Mouse (Mus musculus) naive thymus-derived CD4-positive, alpha-beta T cell, adult 5 months (primary cell): ENCODE measurements around the gene Mars. TPM values are rescaled to one million over a fixed set of nuclear protein-coding genes. Genes with fewer than 3 reads are reported as not detected.

Source experiments
- polyA plus RNA-seq: library from polyadenylated mRNA; unstranded; fragments of 100-300 nt; shearing (Covaris generic); gene quantifications from one replicate; pipeline ENCODE4 v1.2.1, GENCODE M21; 2017

The Mars gene
- 62.5 TPM for polyA plus RNA-seq

DNA sequence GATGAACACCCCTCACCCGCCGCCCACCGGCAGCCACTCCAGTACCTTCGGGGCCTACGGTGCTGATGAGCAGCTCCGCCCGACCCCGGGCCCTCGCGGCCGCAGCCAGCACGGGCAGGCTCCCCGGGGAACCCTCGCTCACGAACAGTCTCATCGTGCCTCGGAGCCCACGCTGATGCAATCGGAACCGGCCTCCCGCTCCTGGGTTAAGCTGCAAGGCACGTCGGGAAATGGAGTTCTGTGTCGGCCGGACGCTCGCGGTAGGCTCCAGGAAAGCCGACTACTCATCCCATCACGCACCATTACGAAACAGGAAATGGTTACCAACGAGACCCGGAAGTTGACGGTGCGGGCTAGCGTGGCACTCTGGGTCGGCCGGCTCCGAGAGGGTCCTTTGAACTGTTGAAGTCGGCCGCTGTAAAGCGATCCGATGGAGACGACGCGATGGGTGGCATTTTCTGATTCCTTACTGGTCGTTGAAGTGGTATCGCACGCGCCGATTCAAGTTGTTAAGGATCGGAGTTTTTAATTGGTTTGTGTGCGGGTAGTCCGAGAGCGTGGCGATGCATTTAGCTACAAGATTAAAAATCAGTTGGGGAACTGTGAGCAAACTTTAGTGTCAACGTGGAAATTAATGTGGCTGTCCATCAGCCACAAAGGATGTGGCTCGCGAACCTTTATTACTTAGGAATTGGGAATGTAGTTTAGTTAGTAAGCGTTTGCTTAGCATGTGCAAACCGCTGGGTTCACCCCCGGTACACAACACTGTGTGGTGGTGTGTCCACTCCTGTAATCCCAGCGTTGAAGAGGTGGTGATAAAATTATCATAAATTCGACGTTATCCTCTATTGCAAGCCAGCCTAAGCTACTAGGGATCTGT, at the start of gene Mars:
Mars (minus strand) TSS at position 311 of the 880 bp plus-strand sequence.

DNA sequence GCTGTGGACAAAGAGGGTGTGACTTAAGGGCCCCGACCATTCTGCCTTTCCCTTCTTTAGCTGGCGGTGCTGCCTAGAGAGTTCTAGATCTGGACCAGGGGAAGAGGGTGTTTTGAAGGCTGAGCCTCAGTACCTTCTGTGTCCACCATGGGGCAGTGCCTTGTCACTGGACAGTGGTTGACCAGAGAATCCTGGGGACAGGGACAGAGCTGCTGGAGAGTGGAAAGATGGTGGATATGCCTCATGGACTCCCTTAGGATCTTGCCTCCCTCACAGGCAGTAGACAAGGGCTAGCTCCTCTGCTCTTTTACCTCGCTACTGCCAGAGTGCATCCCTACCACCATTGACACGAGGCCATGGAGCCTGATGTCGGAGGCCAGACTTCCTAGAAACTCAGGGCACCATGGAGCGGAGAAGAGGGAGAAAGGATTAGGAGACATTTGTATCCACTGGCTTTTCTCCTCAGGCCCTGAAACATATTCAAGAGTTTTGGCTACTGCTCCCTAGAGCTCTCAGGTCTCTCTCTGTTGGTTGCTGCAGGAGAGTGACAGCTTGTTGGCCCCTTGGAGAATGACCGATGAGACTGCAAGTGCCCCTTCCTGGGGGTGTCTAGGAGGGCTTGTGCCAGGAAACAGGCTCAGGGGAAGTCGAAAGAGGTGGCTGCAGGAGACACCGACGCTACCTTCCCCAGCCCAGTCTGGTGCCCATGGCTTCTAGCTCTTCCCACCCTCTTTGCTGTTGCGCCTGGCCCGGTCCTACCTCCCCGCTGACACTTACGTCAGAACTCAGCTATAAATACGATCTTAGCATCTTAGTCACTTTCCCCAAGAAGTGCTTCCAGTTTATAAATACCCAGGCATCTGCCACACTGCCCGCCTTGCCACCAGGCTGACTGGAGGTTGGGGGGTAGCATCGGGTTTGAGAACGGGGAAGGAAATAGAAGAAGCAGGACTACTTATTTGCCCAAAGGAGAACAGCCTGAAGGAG, 42.6 kb upstream of the Mars start, which contains the start of gene Inhbe:
Inhbe (minus strand) TSS at position 503 of the 987 bp plus-strand sequence.

DNA sequence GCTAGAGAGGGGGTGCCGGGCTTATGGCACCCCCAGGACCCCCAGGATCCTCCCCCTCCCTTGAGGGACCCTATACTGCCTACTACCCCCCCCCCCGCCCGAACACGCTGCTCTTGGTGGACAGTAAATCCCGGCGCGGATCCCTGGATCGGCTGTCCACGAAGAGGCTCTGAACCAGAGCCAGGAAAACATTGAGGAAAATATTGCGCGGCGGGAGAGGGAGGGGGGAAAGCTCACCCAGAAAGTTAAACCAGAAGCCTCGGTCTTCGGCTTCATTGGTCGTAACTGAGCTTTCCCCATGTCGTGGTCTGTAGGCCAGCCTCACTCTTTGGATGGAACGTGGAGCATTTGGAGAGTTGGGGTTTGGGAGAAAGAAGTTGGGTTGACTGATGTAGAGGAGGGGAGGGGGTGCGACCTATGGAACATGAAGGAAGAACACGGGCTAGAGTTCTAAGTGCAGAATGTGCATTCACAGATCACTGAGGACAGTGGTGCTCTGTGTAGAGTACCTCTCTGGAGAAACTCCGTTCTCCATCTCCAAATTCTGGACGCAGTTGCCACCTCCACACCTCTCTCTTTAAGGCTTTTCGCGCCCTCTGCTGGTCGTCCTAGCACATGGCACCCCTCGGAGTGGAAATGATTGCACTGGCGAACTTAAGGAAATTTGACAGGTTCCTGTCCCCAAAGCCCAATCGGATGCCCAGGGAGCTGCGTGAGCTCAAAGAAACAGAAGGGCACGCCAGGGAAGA, 30.5 kb upstream of the Mars start, which contains the start of gene Gli1:
Gli1 (minus strand) TSS at position 84 of the 749 bp plus-strand sequence.

DNA sequence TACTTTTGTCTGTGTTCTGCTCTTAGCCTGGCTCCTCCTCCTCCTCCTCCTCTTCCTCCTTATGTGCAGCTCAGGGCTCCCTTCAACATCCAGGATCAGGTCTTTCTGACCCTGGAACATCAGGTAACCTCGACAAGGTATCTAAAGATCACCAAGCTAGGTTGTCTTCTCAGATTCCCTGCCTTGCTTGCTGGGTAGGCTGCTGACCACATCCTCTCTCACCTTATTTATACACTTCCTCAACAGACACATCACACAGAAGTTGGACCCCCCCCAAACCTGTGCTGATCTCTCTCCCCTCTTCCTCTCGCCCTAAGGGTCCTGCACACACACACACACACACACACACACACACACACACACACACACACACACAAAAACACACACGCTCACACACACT, 10.0 kb upstream of the Mars start, which contains the start of gene Arhgap9:
Arhgap9 (plus strand) TSS at position 344 of the 400 bp plus-strand sequence.

DNA sequence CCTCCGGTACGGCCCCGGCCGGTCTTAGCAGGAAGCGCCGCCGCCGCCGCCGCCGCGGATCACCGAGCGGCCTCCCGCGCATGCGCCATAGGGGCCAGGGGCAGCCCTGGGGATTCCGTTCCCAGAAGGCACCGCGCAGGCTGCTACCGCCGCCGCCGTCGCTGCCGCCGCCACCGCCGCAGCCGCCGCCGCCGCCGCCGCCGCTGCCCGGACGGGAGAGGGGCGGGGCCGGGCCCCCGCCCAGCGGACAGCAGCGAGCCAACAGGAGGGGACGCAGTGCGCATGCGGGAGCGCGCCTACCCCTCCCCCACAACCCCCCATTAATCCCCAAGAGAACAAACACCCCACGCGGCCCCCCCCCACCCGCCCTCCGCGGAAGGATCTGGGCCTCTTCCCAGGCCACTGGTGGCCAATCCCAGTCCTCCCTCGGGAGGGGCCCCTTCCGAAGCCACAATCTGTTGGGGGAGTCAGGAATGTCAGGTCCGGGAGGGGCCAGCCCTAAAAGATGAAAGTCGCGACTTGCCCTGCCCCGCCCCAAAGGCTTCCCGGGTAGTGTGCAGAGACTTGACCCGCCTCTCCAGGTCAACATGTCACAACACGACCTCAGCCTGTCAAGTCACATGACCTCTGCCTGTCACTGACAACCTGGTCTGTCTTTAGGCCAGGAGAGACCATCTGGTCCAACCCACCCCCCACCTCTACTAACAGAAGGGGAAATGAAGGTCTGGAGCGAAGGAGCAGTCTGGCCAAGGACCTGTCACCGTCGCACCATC, 22.6 kb downstream of the Mars start, which contains the start of gene Mbd6:
Mbd6 (minus strand) TSS at position 219 of the 773 bp plus-strand sequence.

DNA sequence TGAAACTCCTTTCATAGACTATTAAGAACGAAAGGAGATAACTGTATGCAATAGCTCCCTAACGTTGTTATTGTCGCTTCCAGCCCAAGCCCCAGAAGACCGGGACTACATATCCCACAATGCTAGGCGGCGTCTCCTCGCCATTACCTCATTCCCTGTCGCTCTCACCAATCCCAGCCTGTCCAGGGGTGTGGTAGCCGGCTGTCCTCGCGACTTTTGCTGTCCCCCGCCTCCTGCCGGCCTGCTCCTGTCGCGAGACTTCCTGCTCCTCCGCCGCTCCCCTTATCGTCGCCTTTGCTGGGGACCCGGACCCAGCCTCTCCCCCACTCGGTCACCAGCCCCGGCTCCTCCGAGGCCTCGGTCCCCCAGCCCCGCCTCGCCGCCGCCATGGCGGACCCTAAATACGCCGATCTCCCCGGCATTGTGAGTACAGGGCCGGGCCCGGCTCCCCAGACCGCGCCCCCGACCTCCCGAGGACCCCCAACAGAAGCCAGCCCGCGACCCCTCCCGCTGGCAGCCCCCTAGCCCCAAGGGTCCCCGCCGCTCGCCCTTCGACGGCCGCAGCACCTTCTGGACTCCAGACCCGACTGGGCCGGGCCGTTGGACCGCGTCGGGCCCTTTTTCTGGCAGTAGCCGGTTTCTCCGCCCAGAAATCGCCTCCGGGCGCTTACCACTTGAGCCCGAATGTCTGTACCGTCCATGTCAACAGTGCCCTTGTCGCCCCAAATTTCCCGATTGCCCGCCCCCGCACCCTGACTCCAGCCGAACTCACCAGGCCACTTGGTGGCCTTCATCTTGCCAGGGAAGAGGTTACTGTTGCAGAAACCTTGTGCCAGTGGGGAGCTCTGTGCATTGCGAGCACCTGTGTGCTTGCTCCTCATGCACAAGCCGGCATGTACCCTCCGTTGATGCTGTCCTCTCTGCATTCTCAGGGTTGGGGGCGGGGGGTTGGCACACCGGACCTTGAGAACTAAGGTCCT, 45.2 kb downstream of the Mars start, which contains the start of gene Dctn2:
Dctn2 (plus strand) TSS at position 257 of the 980 bp plus-strand sequence.

DNA sequence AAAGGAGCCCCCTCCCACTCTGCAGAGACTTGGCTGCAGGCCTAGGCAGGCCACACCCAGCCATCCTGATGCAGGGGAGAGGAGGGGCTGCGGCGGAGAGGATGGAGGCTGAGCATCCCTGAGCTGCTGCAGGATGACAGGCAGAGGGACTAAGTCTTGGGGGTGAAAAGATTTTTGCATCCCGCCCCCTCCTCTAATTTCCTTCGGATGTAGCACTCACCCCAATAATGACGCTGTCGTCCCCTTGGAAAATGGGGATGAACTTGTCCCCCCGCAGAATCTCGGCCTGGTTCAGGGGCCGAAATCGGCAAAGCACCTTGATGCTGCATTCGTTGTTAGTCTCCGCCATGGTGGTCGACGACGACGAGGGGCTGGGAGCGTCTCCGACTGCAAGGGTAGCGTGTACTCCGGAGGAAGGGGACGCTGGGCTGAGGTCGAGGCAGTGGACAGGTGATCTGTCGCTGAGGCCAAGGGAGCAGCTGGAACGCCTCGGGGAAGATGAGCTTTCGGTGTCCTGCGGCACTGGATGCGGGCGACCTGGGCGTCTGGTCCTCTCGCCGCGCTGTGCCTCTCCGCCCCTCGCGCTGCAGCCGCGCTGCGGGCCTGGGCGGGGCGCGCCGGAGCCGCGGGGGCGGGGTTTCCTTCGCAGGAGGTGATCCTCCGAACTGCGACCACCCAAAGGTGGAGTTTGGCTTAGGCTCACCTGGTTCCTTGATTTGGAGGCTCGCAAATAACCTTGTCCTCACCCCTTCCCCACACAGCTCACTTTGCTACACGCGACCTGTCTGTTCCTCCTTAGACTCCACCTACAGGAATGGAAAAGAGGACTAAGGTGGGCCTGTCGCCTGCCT, 48.8 kb downstream of the Mars start, which contains the start of gene Kif5a:
Kif5a (minus strand) TSS at position 801 of the 851 bp plus-strand sequence.

Other genes starting within 250 kb of the Mars start
- gene Cdk4, start 248.3 kb downstream of the Mars start, polyA plus RNA-seq = 124 TPM
- gene Tspan31, start 241.5 kb downstream of the Mars start, polyA plus RNA-seq = 25.6 TPM
- 18.8 TPM for gene Agap2, start 236.5 kb downstream of the Mars start, polyA plus RNA-seq
- gene Os9, start 190.7 kb downstream of the Mars start, polyA plus RNA-seq = 122 TPM
- gene B4galnt1, start 146.6 kb downstream of the Mars start, polyA plus RNA-seq = 512 TPM
- gene Slc26a10, start 131.1 kb downstream of the Mars start, polyA plus RNA-seq = 7.0 TPM
- gene Arhgef25, start 121.7 kb downstream of the Mars start, polyA plus RNA-seq = not detected
- 49.2 TPM for gene Dtx3, start 116.1 kb downstream of the Mars start, polyA plus RNA-seq
- 25.0 TPM for gene Pip4k2c, start 100.2 kb downstream of the Mars start, polyA plus RNA-seq
- gene Kif5a, start 48.4 kb downstream of the Mars start, polyA plus RNA-seq = not detected
- 83.7 TPM for gene Dctn2, start 45.4 kb downstream of the Mars start, polyA plus RNA-seq
- gene Mbd6, start 22.8 kb downstream of the Mars start, polyA plus RNA-seq = 8.6 TPM
- gene Arhgap9, start 10.2 kb upstream of the Mars start, polyA plus RNA-seq = 264 TPM
- gene Gli1, start 30.2 kb upstream of the Mars start, polyA plus RNA-seq = 0.47 TPM
- gene Inhbe, start 42.6 kb upstream of the Mars start, polyA plus RNA-seq = not detected
- not detected for gene Inhbc, start 58.6 kb upstream of the Mars start, polyA plus RNA-seq
- gene R3hdm2, start 68.5 kb upstream of the Mars start, polyA plus RNA-seq = 33.6 TPM
- not detected for gene Stac3, start 189.9 kb upstream of the Mars start, polyA plus RNA-seq
- not detected for gene Ndufa4l2, start 203.2 kb upstream of the Mars start, polyA plus RNA-seq
- gene Shmt2, start 210.7 kb upstream of the Mars start, polyA plus RNA-seq = 85.1 TPM
- not detected for gene Nxph4, start 222.8 kb upstream of the Mars start, polyA plus RNA-seq